Mouse (Mus musculus) spleen, adult 2 months (tissue): ENCODE measurements around the gene Hoxb3.

Source experiments
- CTCF ChIP-seq: fragments of 200-500 bp; IDR thresholded peaks from 2 replicates; pipeline ENCODE4 v1.5.1; 2011; ENCODE audit warnings: mild to moderate bottlenecking, inconsistent platforms; ENCODE audit not compliant: insufficient read depth, insufficient read length, insufficient replicate concordance; ENCODE audit errors: extremely low read depth
- POLR2A ChIP-seq: fragments of 200-500 bp; IDR thresholded peaks from 2 replicates; pipeline ENCODE4 v1.6.1; 2011; ENCODE audit warnings: low read depth, low read length, inconsistent platforms

DNA sequence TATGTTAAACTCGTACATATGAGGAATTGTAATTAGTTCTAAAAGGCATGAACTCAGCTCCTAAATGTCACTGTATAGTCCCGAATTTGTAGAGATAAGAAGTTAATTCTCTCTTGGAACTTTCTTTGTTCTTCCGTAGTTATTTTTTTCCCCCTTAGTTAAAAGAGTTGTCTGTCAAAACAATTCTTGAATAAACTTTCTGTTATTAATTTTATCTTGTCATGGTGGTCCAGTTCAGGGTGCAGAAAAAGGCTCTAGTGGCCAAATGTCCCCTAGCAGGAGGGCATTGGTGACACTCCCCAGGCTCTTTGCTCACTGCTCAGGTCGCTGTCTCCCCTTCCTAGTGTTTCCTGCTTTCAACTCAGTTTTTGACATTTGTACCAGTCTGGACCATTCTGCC, 24.6 kb downstream of the Hoxb3 start:
- TF ChIP-seq POLR2A = no peak
- no peak for TF ChIP-seq CTCF
